Mouse (Mus musculus): ENCODE data around the gene Rapgef4.
A peak's percentile ranks its signal among the peaks of the same experiment; 100 is the strongest.

Gene Rapgef4

GRCm38 (mm10) chr2:72179600-72180301 is 198.7 kb downstream of the Rapgef4 start:
- DNase-seq (ENCODE audit: low read depth), result no peak

GRCm38 (mm10) chr2:72181443-72181842 is 200.4 kb downstream of the Rapgef4 start:
- no peak for DNase-seq (ENCODE audit: low read depth)

GRCm38 (mm10) chr2:72183751-72184150 is 202.7 kb downstream of the Rapgef4 start:
- no peak for DNase-seq (ENCODE audit: low read depth)

GRCm38 (mm10) chr2:72196190-72196965 is 215.3 kb downstream of the Rapgef4 start:
- no peak for DNase-seq (ENCODE audit: low read depth)

GRCm38 (mm10) chr2:72197026-72197425 is 216.0 kb downstream of the Rapgef4 start:
- DNase-seq (ENCODE audit: low read depth), result no peak

- no peak for DNase-seq (ENCODE audit: low read depth)
Measured at GRCm38 (mm10) chr2:72199451-72199850, 218.4 kb downstream of the Rapgef4 start.

GRCm38 (mm10) chr2:72201506-72201905 is 220.5 kb downstream of the Rapgef4 start:
- no peak for DNase-seq (ENCODE audit: low read depth)

GRCm38 (mm10) chr2:72202252-72202651 is 221.2 kb downstream of the Rapgef4 start:
- no peak for DNase-seq (ENCODE audit: low read depth)

GRCm38 (mm10) chr2:72203609-72204008 is 222.6 kb downstream of the Rapgef4 start:
- DNase-seq (ENCODE audit: low read depth), result peak; percentile 50

- no peak for DNase-seq (ENCODE audit: low read depth)
Measured at GRCm38 (mm10) chr2:72205869-72206268, 224.8 kb downstream of the Rapgef4 start.

- DNase-seq (ENCODE audit: low read depth), result no peak
Measured at GRCm38 (mm10) chr2:72206530-72207248, 225.6 kb downstream of the Rapgef4 start.

GRCm38 (mm10) chr2:72217336-72217735 is 236.3 kb downstream of the Rapgef4 start:
- no peak for DNase-seq (ENCODE audit: low read depth)

GRCm38 (mm10) chr2:72219921-72220320 is 238.9 kb downstream of the Rapgef4 start:
- peak; percentile 27 for DNase-seq (ENCODE audit: low read depth)

- no peak for DNase-seq (ENCODE audit: low read depth)
Measured at GRCm38 (mm10) chr2:72221283-72221682, 240.2 kb downstream of the Rapgef4 start.

GRCm38 (mm10) chr2:72221706-72222105 is 240.7 kb downstream of the Rapgef4 start:
- peak; percentile 24 for DNase-seq (ENCODE audit: low read depth)

- no peak for DNase-seq (ENCODE audit: low read depth)
Measured at GRCm38 (mm10) chr2:72222276-72222675, 241.2 kb downstream of the Rapgef4 start.

- no peak for DNase-seq (ENCODE audit: low read depth)
Measured at GRCm38 (mm10) chr2:72222736-72223455, 241.9 kb downstream of the Rapgef4 start.

- DNase-seq (ENCODE audit: low read depth), result no peak
Measured at GRCm38 (mm10) chr2:72223479-72223878, 242.4 kb downstream of the Rapgef4 start.

- peak; percentile 81 for DNase-seq (ENCODE audit: low read depth)
Measured at GRCm38 (mm10) chr2:72226006-72226405, 245.0 kb downstream of the Rapgef4 start.

- no peak for DNase-seq (ENCODE audit: low read depth)
Measured at GRCm38 (mm10) chr2:72227416-72227815, 246.4 kb downstream of the Rapgef4 start.

GRCm38 (mm10) chr2:72228881-72229280 is 247.8 kb downstream of the Rapgef4 start:
- DNase-seq (ENCODE audit: low read depth), result no peak

GRCm38 (mm10) chr2:72230545-72230944 is 249.5 kb downstream of the Rapgef4 start:
- DNase-seq (ENCODE audit: low read depth), result no peak

Data from fibroblast of lung, adult 2 months (primary cell).